Mouse (Mus musculus) right cerebral cortex, adult 2 months (tissue): ENCODE measurements around the gene Olfr693.
"Not testable (repeated sequence)": the region's sequence is repeated elsewhere in the genome, so short reads cannot be mapped to it uniquely, and the experiment has no call there.

Experiments
- DNase-seq, 2 experiments: peaks; one replicate each; pipeline ENCODE4 v3.0.0; 2021 to 2022; ENCODE audit warnings: low spot score in 2 of 2

Olfr693 gene

GRCm38 (mm10) chr7:106680484-106680883, at the start of gene Olfr693:
TSS of gene Olfr693 (minus strand) at chr7:106680584.
- no peak for DNase-seq

- not testable (repeated sequence) for DNase-seq
Observed at GRCm38 (mm10) chr7:106725654-106726053, 45.3 kb upstream of the Olfr693 start.

GRCm38 (mm10) chr7:106716296-106716695, 35.9 kb upstream of the Olfr693 start, which contains the start of gene Olfr695:
TSS of gene Olfr695 (minus strand) at chr7:106716396.
- DNase-seq, result no peak

GRCm38 (mm10) chr7:106711463-106711862, 31.1 kb upstream of the Olfr693 start:
- DNase-seq, result no peak

GRCm38 (mm10) chr7:106707705-106708104, 27.3 kb upstream of the Olfr693 start:
- not testable (repeated sequence) for DNase-seq

GRCm38 (mm10) chr7:106696891-106697290, 16.5 kb upstream of the Olfr693 start:
- no peak for DNase-seq

GRCm38 (mm10) chr7:106692976-106693375, 12.6 kb upstream of the Olfr693 start:
- no peak for DNase-seq

- DNase-seq, result no peak
Observed at GRCm38 (mm10) chr7:106691714-106692113, 11.3 kb upstream of the Olfr693 start, which contains the start of gene Olfr694. TSS of gene Olfr694 (minus strand) at chr7:106691814.

GRCm38 (mm10) chr7:106685382-106685781, 5.0 kb upstream of the Olfr693 start:
- DNase-seq, result no peak

GRCm38 (mm10) chr7:106652344-106652652, 28.1 kb downstream of the Olfr693 start:
- no peak for DNase-seq

- no peak for DNase-seq
Observed at GRCm38 (mm10) chr7:106651555-106652343, 28.6 kb downstream of the Olfr693 start.

- no peak for DNase-seq
Observed at GRCm38 (mm10) chr7:106649774-106650173, 30.6 kb downstream of the Olfr693 start.

GRCm38 (mm10) chr7:106645261-106645660, 35.1 kb downstream of the Olfr693 start:
- DNase-seq, result no peak

GRCm38 (mm10) chr7:106644222-106644870, 36.0 kb downstream of the Olfr693 start:
- DNase-seq, result no peak

- no peak for DNase-seq
Observed at GRCm38 (mm10) chr7:106640839-106641238, 39.5 kb downstream of the Olfr693 start.

GRCm38 (mm10) chr7:106635560-106635959, 44.8 kb downstream of the Olfr693 start:
- DNase-seq, result no peak
